Mouse (Mus musculus) kidney, embryonic 16.5 days (tissue): Measurements from ENCODE around the gene Slc1a7. TPM values are rescaled to one million over a fixed set of nuclear protein-coding genes. Genes with fewer than 3 reads are reported as not detected.

Source experiments
- ATAC-seq: fragments of 200-750 bp; cut with Nextera tagmentation; 2 replicates; pipeline ENCODE4 v1.8.0; 2017; ENCODE audit warnings: moderate TSS enrichment; ENCODE audit not compliant: low FRiP score, low TSS enrichment
- H3K27ac ChIP-seq: fragments of 300-500 bp; sonication (generic); 2 replicates; pipeline ENCODE4 v1.5.1; 2014; ENCODE audit warnings: low read length
- H3K27me3 ChIP-seq: fragments of 300-500 bp; sonication (generic); 2 replicates; pipeline ENCODE4 v1.6.1; 2014; ENCODE audit warnings: low read length, control low read depth, mixed read lengths; ENCODE audit not compliant: insufficient read depth
- H3K36me3 ChIP-seq: fragments of 300-500 bp; sonication (generic); 2 replicates; pipeline ENCODE4 v1.6.1; 2014; ENCODE audit warnings: low read length, control low read depth, mixed read lengths; ENCODE audit not compliant: insufficient read depth
- H3K4me1 ChIP-seq: fragments of 300-500 bp; sonication (generic); 2 replicates; pipeline ENCODE4 v1.6.1; 2014; ENCODE audit warnings: low read length, control low read depth, mixed read lengths; ENCODE audit not compliant: insufficient read depth
- H3K4me2 ChIP-seq: fragments of 300-500 bp; sonication (generic); replicated peaks from 2 replicates; pipeline ENCODE4 v1.6.1; 2014; ENCODE audit warnings: low read depth, low read length
- H3K4me3 ChIP-seq: fragments of 300-500 bp; sonication (generic); 2 replicates; pipeline ENCODE4 v1.5.1; 2014; ENCODE audit warnings: mild to moderate bottlenecking, low read length
- H3K9ac ChIP-seq: fragments of 300-500 bp; sonication (generic); replicated peaks from 2 replicates; pipeline ENCODE4 v1.6.1; 2014; ENCODE audit warnings: low read length
- H3K9me3 ChIP-seq: fragments of 300-500 bp; sonication (generic); 2 replicates; pipeline ENCODE4 v1.6.1; 2016; ENCODE audit warnings: low read length, control low read depth
- WGBS: fragments of 180-500 bp; shearing (Covaris S2); extraction: QIAGEN DNeasy Blood & Tissue Kit; methylation state at CpG from one replicate; pipeline ENCODE4 v1.1.7; 2014; 5-methylcytosine and 5-hydroxymethylcytosine counted together
- polyA plus RNA-seq: library from polyadenylated mRNA; unstranded; fragments of >200 nt; fragmentation: Nextera tagmentation; extraction: Ambion mirVana; gene quantifications from 2 replicates; pipeline ENCODE4 v1.2.1, GENCODE M21; 2015

Gene Slc1a7
- polyA plus RNA-seq, 1 experiment from 2014 or later: not detected

DNA sequence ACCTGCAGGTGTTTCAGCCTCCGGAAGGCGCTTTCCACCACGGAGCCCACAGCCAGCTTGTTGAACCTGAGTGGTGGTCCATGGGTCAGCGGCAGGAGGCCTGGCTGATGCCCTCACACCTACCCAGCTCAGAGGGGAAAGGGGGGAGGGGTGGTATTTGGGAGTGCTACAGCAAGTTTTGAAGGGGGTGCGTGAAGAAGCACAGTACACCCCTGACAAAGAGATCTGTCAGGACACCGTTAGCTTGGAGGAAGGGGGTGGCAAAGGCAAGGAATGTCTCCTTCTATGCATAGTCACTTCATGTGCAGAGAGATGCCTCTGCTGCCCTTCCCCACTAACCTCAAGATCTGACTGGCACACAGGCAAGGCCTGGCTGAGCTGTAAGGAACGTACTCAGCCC lies 49.7 kb downstream of the Slc1a7 start:
- Histone ChIP-seq H3K27me3 (no peaks in the 10 kb centered on the region), H3K4me3 (no peak overlapping the region), H3K4me2 (no peak overlapping the region), H3K36me3 (no peaks in the 10 kb centered on the region), H3K9ac (no peak overlapping the region), H3K4me1 (no peaks in the 10 kb centered on the region), H3K9me3 (no peaks in the 10 kb centered on the region), H3K27ac (no peak overlapping the region)
- no peak for ATAC-seq
- WGBS: 79% methylated on average over 7 of the region's 7 CpGs

DNA sequence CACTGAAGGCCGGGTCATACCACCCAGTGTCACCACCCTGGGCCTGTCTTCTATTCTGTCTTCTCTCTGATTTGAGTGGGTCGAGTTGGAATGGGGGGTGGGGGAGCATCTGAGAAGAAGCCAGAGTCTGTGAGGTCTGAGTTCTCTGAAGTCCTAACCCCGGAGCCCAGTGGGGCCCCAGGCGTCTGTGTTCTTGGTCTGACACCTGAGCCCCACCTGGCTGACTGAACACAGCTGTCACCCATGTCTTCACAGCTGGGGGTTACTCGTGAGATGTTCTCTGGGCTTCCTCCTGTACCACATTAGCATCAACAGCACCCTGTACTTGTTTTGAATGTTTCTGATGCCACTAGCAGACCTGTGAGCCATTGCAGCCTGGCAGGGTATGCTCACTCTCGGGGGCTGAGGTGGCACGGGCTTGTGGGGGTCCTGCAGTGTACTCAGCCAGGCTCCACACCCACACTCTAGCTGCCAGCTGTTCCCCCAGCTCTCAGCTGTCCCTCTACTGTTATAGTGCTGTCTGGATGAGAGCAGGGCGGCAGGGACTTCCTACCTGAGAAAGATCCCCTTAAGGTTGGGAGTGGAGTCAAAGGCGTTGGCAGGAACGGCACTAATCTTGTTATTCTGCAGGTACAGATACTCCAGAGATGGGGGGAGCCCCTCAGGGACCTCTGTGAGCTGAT lies 50.2 kb downstream of the Slc1a7 start:
- ATAC-seq: no peak
- Histone ChIP-seq H3K27ac (no peak overlapping the region), H3K4me1 (no peaks in the 10 kb centered on the region), H3K9ac (no peak overlapping the region), H3K36me3 (no peaks in the 10 kb centered on the region), H3K27me3 (no peaks in the 10 kb centered on the region), H3K9me3 (no peaks in the 10 kb centered on the region), H3K4me3 (no peak overlapping the region), H3K4me2 (no peak overlapping the region)
- WGBS: 43% methylated on average over 10 of the region's 10 CpGs

DNA sequence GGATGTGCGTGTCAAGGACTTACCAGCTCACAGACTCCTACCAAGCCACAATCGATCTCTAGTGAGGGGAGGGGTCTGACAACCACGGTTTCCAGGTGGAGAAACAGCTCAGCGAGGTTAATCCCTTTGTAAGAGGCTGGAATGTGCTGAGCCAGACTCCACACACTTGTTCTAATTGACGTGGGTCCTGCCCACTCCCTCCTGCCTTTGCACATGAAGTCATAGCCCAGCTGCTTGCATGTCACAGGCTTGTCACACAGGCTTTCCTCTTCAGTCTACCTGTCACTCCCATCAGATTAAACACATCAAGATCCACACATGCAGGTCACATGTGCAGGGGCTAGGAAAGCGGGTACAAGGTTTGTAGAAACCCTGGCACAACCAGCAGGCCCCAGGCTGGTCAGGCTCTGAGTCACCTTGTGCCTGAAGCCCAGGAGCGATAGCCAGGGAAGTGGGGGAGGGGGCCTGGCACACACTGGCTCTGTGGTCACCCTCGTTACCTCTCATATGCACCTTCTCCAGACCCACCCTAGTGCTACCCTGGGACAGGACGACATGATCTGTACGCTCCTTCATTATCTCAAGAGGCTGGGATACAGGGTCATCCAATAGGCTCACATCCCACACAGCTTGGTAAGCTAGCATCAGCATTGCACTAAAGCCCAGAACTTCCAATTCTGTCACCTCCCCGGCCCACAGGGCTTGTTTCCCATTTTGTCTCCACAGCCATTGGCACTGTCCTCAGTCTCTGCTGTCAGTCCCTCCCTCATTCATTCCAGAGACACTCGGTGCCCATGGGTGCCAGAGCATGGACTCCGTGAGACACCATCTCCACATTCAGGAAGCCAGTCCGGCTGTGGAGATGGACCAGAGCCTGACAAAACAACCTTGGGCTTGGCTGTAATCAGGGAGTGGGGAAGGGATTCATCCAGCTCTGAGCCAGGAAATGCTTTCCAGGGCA lies 51.1 kb downstream of the Slc1a7 start:
- no peaks in the 10 kb centered on the region for H3K27me3 ChIP-seq
- peaks cover 1% of the 10 kb centered on the region; the same call in 1 of the 2 replicates for H3K4me1 ChIP-seq
- WGBS: 50% methylated on average over 14 of the region's 14 CpGs
- no peaks in the 10 kb centered on the region for H3K9me3 ChIP-seq
- H3K4me2 ChIP-seq: no peak overlapping the region
- no peak overlapping the region for H3K9ac ChIP-seq
- no peak overlapping the region for H3K4me3 ChIP-seq
- H3K36me3 ChIP-seq: no peaks in the 10 kb centered on the region
- no peak overlapping the region for H3K27ac ChIP-seq
- ATAC-seq: no peak; the same call in 1 of the 2 replicates

DNA sequence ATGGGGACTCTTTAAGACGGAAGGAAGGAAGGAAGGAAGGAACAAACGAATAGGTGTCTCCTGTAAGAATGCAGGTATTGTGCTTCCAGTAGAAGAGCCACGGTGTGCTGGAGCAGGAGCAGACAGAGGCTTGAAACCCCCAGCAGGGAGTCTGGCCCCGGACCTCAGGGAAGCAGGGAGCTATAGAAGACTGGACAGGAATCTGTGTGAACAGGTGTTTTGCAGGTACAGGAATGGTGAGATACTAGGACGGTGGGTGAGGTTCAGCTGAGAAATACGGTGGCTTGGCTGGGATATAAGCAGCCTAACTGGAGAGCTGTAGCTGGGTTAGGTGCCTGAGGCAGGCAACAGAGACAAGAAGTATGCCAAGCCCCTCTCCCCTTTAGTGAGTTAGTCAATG lies 52.0 kb downstream of the Slc1a7 start:
- 88% methylated on average over 6 of the region's 6 CpGs for WGBS
- Histone ChIP-seq H3K27ac (no peak overlapping the region), H3K4me1 (peaks cover 9% of the 10 kb centered on the region), H3K9me3 (no peaks in the 10 kb centered on the region), H3K4me3 (no peak overlapping the region), H3K9ac (no peak overlapping the region), H3K4me2 (no peak overlapping the region), H3K27me3 (no peaks in the 10 kb centered on the region), H3K36me3 (no peaks in the 10 kb centered on the region)
- no peak for ATAC-seq

DNA sequence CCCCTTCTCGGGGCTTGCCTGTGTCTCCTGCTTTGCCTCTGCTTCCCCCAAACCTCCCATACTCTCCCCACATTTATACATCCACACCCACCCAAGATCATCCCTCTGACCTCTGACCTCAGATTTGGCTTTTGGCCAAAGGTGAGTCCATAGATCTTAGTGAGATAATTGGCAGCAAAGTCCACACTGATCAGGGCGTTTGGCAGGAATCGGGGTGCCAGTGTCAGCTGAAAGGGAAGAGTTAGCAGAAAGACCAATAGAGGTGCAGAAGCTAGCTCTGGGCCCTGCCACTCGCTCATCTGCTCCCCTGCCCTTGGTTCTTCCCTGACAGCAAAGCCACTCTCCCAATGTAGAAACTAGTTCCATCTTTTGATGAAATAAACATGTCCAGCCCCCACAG lies 55.1 kb downstream of the Slc1a7 start:
- no peak overlapping the region for H3K4me2 ChIP-seq
- H3K36me3 ChIP-seq: no peaks in the 10 kb centered on the region
- H3K4me1 ChIP-seq: peaks cover 14% of the 10 kb centered on the region
- 83% methylated on average over 4 of the region's 4 CpGs for WGBS
- ATAC-seq: no peak
- no peaks in the 10 kb centered on the region for H3K27me3 ChIP-seq
- H3K9ac ChIP-seq: no peak overlapping the region
- no peaks in the 10 kb centered on the region for H3K9me3 ChIP-seq
- no peak overlapping the region for H3K27ac ChIP-seq
- H3K4me3 ChIP-seq: no peak overlapping the region

DNA sequence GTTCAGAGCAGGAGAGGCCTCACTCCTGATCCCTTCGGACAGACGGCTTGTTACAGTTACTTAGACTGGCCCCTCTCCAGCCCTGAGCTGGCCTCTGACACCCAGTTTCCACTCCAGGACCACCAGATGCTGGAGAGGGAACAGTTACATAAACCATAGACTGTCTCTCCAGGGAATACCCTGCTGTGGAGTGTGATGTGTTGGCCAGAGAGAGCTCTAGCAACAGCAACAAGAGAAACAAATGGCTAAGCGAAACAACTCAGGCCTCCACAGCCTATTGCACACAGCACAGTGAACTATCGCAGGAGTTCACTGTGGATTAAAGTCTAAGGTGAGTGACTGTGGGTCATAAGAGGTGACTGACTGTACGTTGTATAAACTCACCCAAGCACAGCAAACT lies 56.5 kb downstream of the Slc1a7 start:
- Histone ChIP-seq H3K4me1 (peaks cover 14% of the 10 kb centered on the region), H3K27me3 (no peaks in the 10 kb centered on the region; the same call in 1 of the 2 replicates), H3K9ac (no peak overlapping the region), H3K4me3 (no peak overlapping the region), H3K4me2 (no peak overlapping the region), H3K9me3 (no peaks in the 10 kb centered on the region), H3K27ac (peak overlapping the region; percentile 70), H3K36me3 (no peaks in the 10 kb centered on the region)
- peak; percentile 77; the same call in 1 of the 2 replicates for ATAC-seq
- WGBS: 32% methylated on average over 5 of the region's 5 CpGs

DNA sequence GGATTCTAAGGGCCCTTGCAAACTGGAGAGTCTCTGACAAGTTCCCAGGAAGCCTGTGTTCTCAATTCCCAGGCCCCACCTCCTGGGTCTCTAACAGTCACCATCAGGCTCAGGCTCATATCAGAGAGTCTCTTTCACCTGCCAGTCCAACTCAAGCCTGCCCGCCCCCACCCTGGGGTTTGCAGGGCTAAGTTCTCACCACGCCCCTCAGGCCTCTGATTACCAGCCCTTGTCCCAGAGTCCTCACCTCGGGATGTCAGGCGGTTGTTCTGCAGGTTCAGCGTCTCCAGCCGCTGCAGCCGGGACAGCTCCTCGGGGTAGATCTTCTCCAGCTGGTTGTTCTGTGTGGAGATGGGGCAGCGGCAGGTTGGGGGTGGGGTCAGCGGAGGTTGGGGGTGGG lies 57.1 kb downstream of the Slc1a7 start:
- ATAC-seq: peak; percentile 76
- Histone ChIP-seq H3K27ac (peak overlapping the region; percentile 58; the same call in 1 of the 2 replicates), H3K4me3 (peak overlapping the region; percentile 3; the same call in 1 of the 2 replicates)

DNA sequence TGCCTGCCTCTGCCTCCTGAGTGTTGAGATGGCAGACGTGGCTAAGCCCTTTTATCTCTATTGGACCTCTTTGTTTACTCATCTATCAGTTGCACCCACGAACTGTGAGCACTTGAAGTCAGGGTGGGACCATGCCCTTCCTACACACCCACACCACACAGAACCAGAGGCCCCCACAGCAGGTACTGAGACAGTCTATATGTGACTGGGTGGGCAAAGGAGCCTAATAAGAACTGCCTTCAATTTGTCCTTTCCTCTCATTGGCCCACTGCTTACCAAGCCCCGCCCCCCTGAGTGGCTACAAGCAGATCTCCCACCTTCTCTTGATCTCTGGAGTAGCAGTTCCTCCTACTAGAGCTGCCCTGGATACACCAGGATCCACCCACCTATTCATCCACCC lies 58.1 kb downstream of the Slc1a7 start:
- Histone ChIP-seq H3K4me2 (no peak overlapping the region), H3K27ac (no peak overlapping the region), H3K36me3 (no peaks in the 10 kb centered on the region), H3K4me3 (no peak overlapping the region), H3K27me3 (peaks cover 13% of the 10 kb centered on the region), H3K4me1 (peaks cover 25% of the 10 kb centered on the region), H3K9me3 (no peaks in the 10 kb centered on the region), H3K9ac (no peak overlapping the region)
- no peak for ATAC-seq
- 49% methylated on average over 3 of the region's 3 CpGs for WGBS

More for the DNA sequence above, 57.1 kb downstream of the Slc1a7 start:
- peak overlapping the region; percentile 20; the same call in 1 of the 2 replicates for H3K4me2 ChIP-seq
- no peak overlapping the region for H3K9ac ChIP-seq
- H3K4me1 ChIP-seq: peaks cover 16% of the 10 kb centered on the region
- 3% methylated on average over 10 of the region's 10 CpGs for WGBS
- no peaks in the 10 kb centered on the region for H3K36me3 ChIP-seq
- H3K27me3 ChIP-seq: peaks cover 3% of the 10 kb centered on the region
- no peaks in the 10 kb centered on the region for H3K9me3 ChIP-seq

DNA sequence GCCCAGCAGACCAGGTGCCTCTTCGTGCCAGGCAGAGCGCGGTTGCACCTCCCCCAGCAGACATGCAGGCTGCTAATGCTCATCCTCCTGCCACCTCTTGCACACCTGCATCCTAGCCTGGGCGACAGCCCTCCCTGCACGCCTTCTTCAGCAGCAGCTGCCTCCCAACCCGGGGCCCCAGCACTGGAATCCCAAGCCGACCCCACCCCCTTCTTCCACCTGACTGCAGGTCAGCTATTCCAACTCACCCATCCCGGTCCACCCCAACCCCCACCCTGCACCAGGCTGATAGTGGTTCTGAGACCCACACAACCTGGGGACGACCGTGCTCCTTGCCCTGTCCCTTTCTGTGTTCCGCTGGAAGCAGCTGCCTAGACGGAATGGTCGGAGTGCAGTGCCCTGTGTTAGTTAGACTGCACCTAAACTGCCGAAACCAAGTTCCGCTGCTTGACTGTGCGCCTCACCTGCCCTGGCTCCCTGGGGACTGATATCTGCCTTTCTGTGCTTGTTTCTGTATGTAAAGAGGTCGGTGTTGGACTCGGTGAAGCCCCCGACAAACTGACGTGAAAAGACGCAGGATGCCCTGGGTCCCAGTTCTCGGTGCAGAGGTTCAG lies 62.9 kb downstream of the Slc1a7 start:
- H3K27ac ChIP-seq: no peak overlapping the region
- no peaks in the 10 kb centered on the region for H3K9me3 ChIP-seq
- peak overlapping the region; percentile 67 for H3K9ac ChIP-seq
- H3K27me3 ChIP-seq: peaks cover 36% of the 10 kb centered on the region
- H3K4me2 ChIP-seq: peak overlapping the region; percentile 99
- ATAC-seq: 0 out of 2 replicates have a peak, but pooled peaks have one; percentile 36
- peaks cover 19% of the 10 kb centered on the region for H3K4me1 ChIP-seq
- H3K4me3 ChIP-seq: peak overlapping the region; percentile 64
- no peaks in the 10 kb centered on the region for H3K36me3 ChIP-seq
- WGBS: 3% methylated on average over 21 of the region's 22 CpGs
